Comparison of ENCODE assay signal across 17 mouse cellular contexts in genomic region chr5:130200233-130201029, GRCm38 (mm10). TPM values are rescaled to one million over a fixed set of nuclear protein-coding genes. Genes with fewer than 3 reads are reported as not detected.
DNase-seq lines count a peak whose midpoint lies in the region; ATAC-seq and TF ChIP-seq lines count a peak whose summit lies in the region.
"Had no signal": no experiment of that assay in that cellular context is flagged by ENCODE, and none has a peak within 500 bp of the region (broad histone marks: within the 10 kb centered on the region; RNA-seq: fewer than 3 reads in every experiment).

No protein-coding gene starts in this region.

- ATAC-seq in intestine, embryonic 16.5 days: peak; percentile 82
- peak; percentile 89 for ATAC-seq in kidney, postnatal 0 days (replicated peaks; ENCODE audit: low FRiP score, low read depth)
- no peak for ATAC-seq in lung, embryonic 15.5 days (ENCODE audit: borderline replicate concordance, extremely low read depth, low FRiP score, low TSS enrichment)
- no peak for ATAC-seq in cerebellum, adult (ENCODE audit: insufficient number of reproducible peaks, low FRiP score, low TSS enrichment)
- ATAC-seq: activated CD4-positive, CD25-positive, alpha-beta regulatory T cell, adult 4 months; midbrain, embryonic 13.5 days had no signal

- intact Hi-C loops in heart, postnatal 25 days (cut with DNase I): no loop called here

- H3K9me3 ChIP-seq in intestine, embryonic 16.5 days (ENCODE audit: control insufficient read depth, low read length): no peaks in the 10 kb centered on the region
- H3K9me3 ChIP-seq in kidney, postnatal 0 days (replicated peaks; ENCODE audit: low read length): no peaks in the 10 kb centered on the region
- H3K9me3 ChIP-seq in lung, embryonic 15.5 days: no peaks in the 10 kb centered on the region
- no peaks in the 10 kb centered on the region for H3K9me3 ChIP-seq in forebrain, embryonic 10.5 days
- H3K9me3 ChIP-seq: midbrain, embryonic 13.5 days had no signal

- WGBS in intestine, embryonic 16.5 days: 67% methylated on average over 10 of the region's 10 CpGs
- WGBS in kidney, postnatal 0 days: 45% methylated on average over 10 of the region's 10 CpGs
- 67% methylated on average over 10 of the region's 10 CpGs for WGBS in lung, embryonic 15.5 days
- 90% methylated on average over 10 of the region's 10 CpGs for WGBS in forebrain, embryonic 10.5 days

- H3K9ac ChIP-seq in intestine, embryonic 16.5 days (ENCODE audit: low read depth, low read length): no peak overlapping the region
- H3K9ac ChIP-seq in kidney, postnatal 0 days (ENCODE audit: low read depth, low read length): no peak overlapping the region
- no peak overlapping the region for H3K9ac ChIP-seq in lung, embryonic 15.5 days
- H3K9ac ChIP-seq: hindbrain, embryonic 14.5 days; midbrain, embryonic 13.5 days had no signal

- TF ChIP-seq CTCF in kidney, postnatal 0 days (IDR thresholded peaks at IDR 0.05; ENCODE audit: low read depth): no peak

- DNase-seq in adipocyte (ENCODE audit: low spot score): peak; percentile 95
- DNase-seq in kidney, postnatal 0 days (ENCODE audit: low spot score): peak; percentile 31
- DNase-seq in frontal cortex, postnatal 25 days (ENCODE audit: low spot score in 2 of 2): no peak
- no peak for DNase-seq in heart, postnatal 25 days (ENCODE audit: low spot score)
- no peak for DNase-seq in forebrain, embryonic 10.5 days (ENCODE audit: extremely low spot score, low spot score)
- DNase-seq: cerebellum, adult 8-10 months; embryo, embryonic 11 days; layer of hippocampus, adult 9-11 months; right cerebral cortex, postnatal 25 days had no signal

- H3K27ac ChIP-seq in intestine, embryonic 16.5 days (ENCODE audit: low read length): peak overlapping the region; percentile 33; the same call in 1 of the 2 replicates
- peak overlapping the region; percentile 44; the same call in 1 of the 2 replicates for H3K27ac ChIP-seq in kidney, postnatal 0 days
- H3K27ac ChIP-seq in lung, embryonic 15.5 days: peak overlapping the region; percentile 57
- H3K27ac ChIP-seq in forebrain, embryonic 10.5 days: no peak overlapping the region
- H3K27ac ChIP-seq: hindbrain, embryonic 14.5 days; macrophage; midbrain, embryonic 13.5 days had no signal

- H3K27me3 ChIP-seq in intestine, embryonic 16.5 days (replicated peaks; ENCODE audit: control insufficient read depth, insufficient read depth, low read length): no peaks in the 10 kb centered on the region
- H3K27me3 ChIP-seq in kidney, postnatal 0 days (ENCODE audit: insufficient read depth, low read length): no peaks in the 10 kb centered on the region
- H3K27me3 ChIP-seq in lung, embryonic 15.5 days: no peaks in the 10 kb centered on the region
- no peaks in the 10 kb centered on the region for H3K27me3 ChIP-seq in forebrain, embryonic 10.5 days (ENCODE audit: poor library complexity, severe bottlenecking)
- H3K27me3 ChIP-seq: midbrain, embryonic 13.5 days had no signal

- H3K36me3 ChIP-seq in intestine, embryonic 16.5 days (ENCODE audit: control insufficient read depth, insufficient read depth, low read length): no peaks in the 10 kb centered on the region; the same call in 1 of the 2 replicates
- H3K36me3 ChIP-seq in kidney, postnatal 0 days (ENCODE audit: insufficient read depth, low read length): peaks cover 17% of the 10 kb centered on the region; the same call in 1 of the 2 replicates
- H3K36me3 ChIP-seq in lung, embryonic 15.5 days: peaks cover 40% of the 10 kb centered on the region
- H3K36me3 ChIP-seq in forebrain, embryonic 10.5 days (replicated peaks): peaks cover 63% of the 10 kb centered on the region

- H3K4me2 ChIP-seq in intestine, embryonic 16.5 days (ENCODE audit: low read depth, low read length): no peak overlapping the region
- H3K4me2 ChIP-seq in kidney, postnatal 0 days (ENCODE audit: low read length): no peak overlapping the region
- H3K4me2 ChIP-seq in lung, embryonic 15.5 days: no peak overlapping the region
- H3K4me2 ChIP-seq: hindbrain, embryonic 14.5 days; midbrain, embryonic 13.5 days had no signal

- no peak overlapping the region for H3K4me3 ChIP-seq in intestine, embryonic 16.5 days (ENCODE audit: low read length)
- no peak overlapping the region for H3K4me3 ChIP-seq in kidney, postnatal 0 days (replicated peaks; ENCODE audit: low read depth, low read length)
- H3K4me3 ChIP-seq in lung, embryonic 15.5 days: no peak overlapping the region
- H3K4me3 ChIP-seq in forebrain, embryonic 10.5 days: no peak overlapping the region
- H3K4me3 ChIP-seq: erythroblast, embryonic 14.5 days; midbrain, embryonic 13.5 days had no signal

- 0 out of 2 replicates have a peak, but pooled peaks cover 2% of the 10 kb centered on the region for H3K4me1 ChIP-seq in intestine, embryonic 16.5 days (ENCODE audit: control insufficient read depth, insufficient read depth, low read length)
- no peaks in the 10 kb centered on the region; the same call in 1 of the 2 replicates for H3K4me1 ChIP-seq in kidney, postnatal 0 days (replicated peaks; ENCODE audit: insufficient read depth, low read length)
- H3K4me1 ChIP-seq in lung, embryonic 15.5 days: no peaks in the 10 kb centered on the region; the same call in 1 of the 2 replicates
- no peaks in the 10 kb centered on the region for H3K4me1 ChIP-seq in forebrain, embryonic 10.5 days
- H3K4me1 ChIP-seq: midbrain, embryonic 13.5 days had no signal

RNA-seq across cellular contexts. Expression of gene Tmem248, which starts 16.4 kb away (rescaled TPM):
- polyA plus RNA-seq in intestine, embryonic 16.5 days (2015; fragmentation: Nextera tagmentation; extraction: Ambion mirVana): 27.3 and 28.6 TPM in 2 replicates
- 33.6 and 41.1 TPM in 2 replicates for polyA plus RNA-seq in kidney, postnatal 0 days (2015; fragmentation: Nextera tagmentation; extraction: Ambion mirVana)
- 33.6 and 39.6 TPM in 2 replicates for polyA plus RNA-seq in lung, embryonic 15.5 days (2015; fragmentation: Nextera tagmentation; extraction: Ambion mirVana)
- total RNA-seq in heart, postnatal 25 days (2021): 10 to 100 TPM; 32.8 to 33.6 TPM
- polyA plus RNA-seq in forebrain, embryonic 10.5 days (2016; fragmentation: Nextera tagmentation; extraction: Ambion mirVana): 35.8 and 39.2 TPM in 2 replicates

RNA-seq across cellular contexts. Expression of gene Rabgef1, which starts 28.8 kb away (rescaled TPM):
- 26.1 and 26.8 TPM in 2 replicates for polyA plus RNA-seq in intestine, embryonic 16.5 days (2015; fragmentation: Nextera tagmentation; extraction: Ambion mirVana)
- polyA plus RNA-seq in kidney, postnatal 0 days (2015; fragmentation: Nextera tagmentation; extraction: Ambion mirVana): 28.1 and 31.8 TPM in 2 replicates
- 27.1 and 27.7 TPM in 2 replicates for polyA plus RNA-seq in lung, embryonic 15.5 days (2015; fragmentation: Nextera tagmentation; extraction: Ambion mirVana)
- total RNA-seq in heart, postnatal 25 days (2021): 10 to 100 TPM; 18.5 to 20.2 TPM
- polyA plus RNA-seq in forebrain, embryonic 10.5 days (2016; fragmentation: Nextera tagmentation; extraction: Ambion mirVana): 23.3 and 25.4 TPM in 2 replicates

RNA-seq across cellular contexts. Expression of gene Sbds, which starts 54.9 kb away (rescaled TPM):
- polyA plus RNA-seq in intestine, embryonic 16.5 days (2015; fragmentation: Nextera tagmentation; extraction: Ambion mirVana): 78.1 and 83.6 TPM in 2 replicates
- 78.5 and 78.6 TPM in 2 replicates for polyA plus RNA-seq in kidney, postnatal 0 days (2015; fragmentation: Nextera tagmentation; extraction: Ambion mirVana)
- polyA plus RNA-seq in lung, embryonic 15.5 days (2015; fragmentation: Nextera tagmentation; extraction: Ambion mirVana): 62.4 and 65.1 TPM in 2 replicates
- 10 to 100 TPM; 39.2 to 43.9 TPM for total RNA-seq in heart, postnatal 25 days (2021)
- polyA plus RNA-seq in forebrain, embryonic 10.5 days (2016; fragmentation: Nextera tagmentation; extraction: Ambion mirVana): 69.5 and 76.7 TPM in 2 replicates

RNA-seq across cellular contexts. Expression of gene Tyw1, which starts 55.0 kb away (rescaled TPM):
- polyA plus RNA-seq in intestine, embryonic 16.5 days (2015; fragmentation: Nextera tagmentation; extraction: Ambion mirVana): 22.6 and 24.8 TPM in 2 replicates
- polyA plus RNA-seq in kidney, postnatal 0 days (2015; fragmentation: Nextera tagmentation; extraction: Ambion mirVana): 20.8 and 24.6 TPM in 2 replicates
- 24.7 and 25.9 TPM in 2 replicates for polyA plus RNA-seq in lung, embryonic 15.5 days (2015; fragmentation: Nextera tagmentation; extraction: Ambion mirVana)
- total RNA-seq in heart, postnatal 25 days (2021): 1 to 10 TPM; 7.7 to 7.9 TPM
- 32.2 and 32.5 TPM in 2 replicates for polyA plus RNA-seq in forebrain, embryonic 10.5 days (2016; fragmentation: Nextera tagmentation; extraction: Ambion mirVana)

RNA-seq across cellular contexts. Expression of gene Kctd7, which starts 55.8 kb away (rescaled TPM):
- 3.7 and 4.1 TPM in 2 replicates for polyA plus RNA-seq in intestine, embryonic 16.5 days (2015; fragmentation: Nextera tagmentation; extraction: Ambion mirVana)
- 4.0 and 4.2 TPM in 2 replicates for polyA plus RNA-seq in kidney, postnatal 0 days (2015; fragmentation: Nextera tagmentation; extraction: Ambion mirVana)
- 5.8 and 6.5 TPM in 2 replicates for polyA plus RNA-seq in lung, embryonic 15.5 days (2015; fragmentation: Nextera tagmentation; extraction: Ambion mirVana)
- total RNA-seq in heart, postnatal 25 days (2021): 1 to 10 TPM; 2.0 to 2.6 TPM
- polyA plus RNA-seq in forebrain, embryonic 10.5 days (2016; fragmentation: Nextera tagmentation; extraction: Ambion mirVana): 3.6 and 3.9 TPM in 2 replicates

Comparison
In these comparisons a context has a peak if more than half of its experiments do, and no peak if none do; other contexts are left out.
1. DNase-seq: peak in adipocyte (single experiment) and kidney, postnatal 0 days (single experiment); none in frontal cortex, postnatal 25 days (0 of 2), heart, postnatal 25 days (single experiment) and forebrain, embryonic 10.5 days (single experiment).
2. ATAC-seq: peak in intestine, embryonic 16.5 days (single experiment) and kidney, postnatal 0 days (single experiment); none in lung, embryonic 15.5 days (single experiment) and cerebellum, adult (single experiment).